Mouse (Mus musculus) intestine, embryonic 14.5 days (tissue): ENCODE measurements at regions not wholly inside any gene's neighbourhood (a gene's known extent, or its start where the extent isn't known, plus 50 kb on each side); places are given as distances from the start of the nearest gene placed in this dataset.

ENCODE experiments used
- ATAC-seq: fragments of 200-750 bp; cut with Nextera tagmentation; replicated peaks from 2 replicates; pipeline ENCODE4 v1.8.0; 2017; ENCODE audit warnings: low read depth, moderate number of reproducible peaks, moderate TSS enrichment, moderate library complexity; ENCODE audit not compliant: low FRiP score, low TSS enrichment
- DNase-seq: peaks from one replicate; pipeline ENCODE4 v3.0.0-alpha.2; 2018; ENCODE audit warnings: low spot score
- H3K27ac ChIP-seq: fragments of 300-500 bp; sonication (generic); 2 replicates; pipeline ENCODE4 v1.5.1; 2014; ENCODE audit warnings: low read depth, mild to moderate bottlenecking, control low read depth
- H3K27me3 ChIP-seq: fragments of 300-500 bp; sonication (generic); replicated peaks from 2 replicates; pipeline ENCODE4 v1.6.1; 2014; ENCODE audit warnings: low read length, control low read depth; ENCODE audit not compliant: control insufficient read depth, insufficient read depth
- H3K36me3 ChIP-seq: fragments of 300-500 bp; sonication (generic); 2 replicates; pipeline ENCODE4 v1.6.1; 2014; ENCODE audit warnings: low read length, control low read depth; ENCODE audit not compliant: control insufficient read depth, insufficient read depth
- H3K4me1 ChIP-seq: fragments of 300-500 bp; sonication (generic); replicated peaks from 2 replicates; pipeline ENCODE4 v1.6.1; 2014; ENCODE audit warnings: low read length, control low read depth, mixed read lengths; ENCODE audit not compliant: control insufficient read depth, insufficient read depth
- H3K4me2 ChIP-seq: fragments of 300-500 bp; sonication (generic); 2 replicates; pipeline ENCODE4 v1.6.1; 2014; ENCODE audit warnings: low read length
- H3K4me3 ChIP-seq: fragments of 300-500 bp; sonication (generic); 2 replicates; pipeline ENCODE4 v1.5.1; 2014; ENCODE audit warnings: low read depth, low read length, control low read depth, mixed read lengths
- H3K9ac ChIP-seq: fragments of 300-500 bp; sonication (generic); 2 replicates; pipeline ENCODE4 v1.6.1; 2014; ENCODE audit warnings: mild to moderate bottlenecking, low read length
- H3K9me3 ChIP-seq: fragments of 300-500 bp; sonication (generic); 2 replicates; pipeline ENCODE4 v1.6.1; 2016; ENCODE audit warnings: low read length, control low read depth; ENCODE audit not compliant: control insufficient read depth
- WGBS: fragments of 180-500 bp; shearing (Covaris S2); extraction: QIAGEN DNeasy Blood & Tissue Kit; methylation state at CpG from one replicate; pipeline ENCODE4 v1.1.7; 2014; 5-methylcytosine and 5-hydroxymethylcytosine counted together

DNA sequence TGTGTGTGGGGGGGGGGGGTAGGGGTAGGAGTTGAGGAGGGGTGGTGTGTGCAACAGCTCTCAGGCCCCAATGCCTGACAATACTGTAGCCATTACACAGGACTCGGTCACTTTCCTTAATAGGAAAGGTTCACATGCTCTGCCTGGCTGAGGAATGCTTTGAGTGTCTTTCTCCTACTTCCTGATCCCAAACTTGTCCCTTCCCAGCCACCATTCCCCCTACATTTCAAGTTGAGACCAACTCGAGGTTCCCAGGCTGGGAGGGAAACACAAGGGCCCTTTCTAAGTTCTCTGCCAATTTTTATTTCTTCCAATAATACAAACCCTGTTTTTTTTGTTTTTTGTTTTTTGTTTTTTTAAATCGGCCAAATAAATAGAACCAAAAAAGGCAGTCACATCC, 264.6 kb downstream of the Gm45692 start:
- no peaks in the 10 kb centered on the region for H3K9me3 ChIP-seq
- peaks cover 9% of the 10 kb centered on the region for H3K4me1 ChIP-seq
- H3K4me3 ChIP-seq, result no peak overlapping the region
- DNase-seq, result no peak
- no peaks in the 10 kb centered on the region for H3K27me3 ChIP-seq
- no peaks in the 10 kb centered on the region for H3K36me3 ChIP-seq
- 34% methylated on average over 3 of the region's 3 CpGs for WGBS
- no peak for ATAC-seq
- no peak overlapping the region for H3K4me2 ChIP-seq
- H3K27ac ChIP-seq, result no peak overlapping the region
- H3K9ac ChIP-seq, result no peak overlapping the region

DNA sequence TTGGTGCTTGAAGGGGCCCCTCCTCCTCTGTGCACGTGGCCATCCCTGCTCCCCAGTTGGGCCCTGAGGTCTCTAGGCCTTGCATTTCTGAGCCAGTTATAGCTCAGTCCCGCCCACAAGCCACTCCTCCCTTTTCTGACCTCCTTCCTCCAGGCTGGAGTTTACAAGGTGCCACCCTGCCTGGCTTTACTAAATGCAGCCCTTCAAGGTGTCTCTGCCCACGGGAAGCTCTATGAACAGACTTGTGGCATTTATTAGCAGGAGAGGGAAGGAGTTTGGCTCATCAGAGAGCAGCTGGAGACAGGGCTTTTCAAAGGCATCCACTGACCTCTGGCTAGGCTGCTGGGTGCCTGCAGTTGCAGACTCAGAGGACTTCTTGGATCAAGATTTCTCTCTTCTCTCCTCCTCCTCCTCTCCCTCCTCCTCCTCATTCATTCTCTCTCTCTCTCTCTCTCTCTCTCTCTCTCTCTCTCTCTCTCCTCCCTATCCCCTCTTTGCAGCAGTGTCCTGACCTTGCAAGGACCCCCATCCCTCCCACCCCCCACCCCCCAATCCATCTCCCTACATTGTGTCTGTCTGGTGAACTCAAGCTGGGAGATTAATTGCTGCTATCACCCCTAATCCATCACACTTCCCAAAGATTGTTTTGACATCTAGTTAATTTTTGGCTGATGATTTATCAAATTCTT, 265.1 kb downstream of the Gm45692 start:
- Histone ChIP-seq H3K4me1 (peaks cover 9% of the 10 kb centered on the region), H3K27me3 (no peaks in the 10 kb centered on the region), H3K27ac (no peak overlapping the region), H3K9me3 (no peaks in the 10 kb centered on the region), H3K36me3 (no peaks in the 10 kb centered on the region), H3K9ac (no peak overlapping the region), H3K4me3 (no peak overlapping the region), H3K4me2 (no peak overlapping the region)
- WGBS, result 11% methylated on average over 3 of the region's 3 CpGs
- ATAC-seq, result peak; percentile 81
- peak; percentile 69 for DNase-seq

DNA sequence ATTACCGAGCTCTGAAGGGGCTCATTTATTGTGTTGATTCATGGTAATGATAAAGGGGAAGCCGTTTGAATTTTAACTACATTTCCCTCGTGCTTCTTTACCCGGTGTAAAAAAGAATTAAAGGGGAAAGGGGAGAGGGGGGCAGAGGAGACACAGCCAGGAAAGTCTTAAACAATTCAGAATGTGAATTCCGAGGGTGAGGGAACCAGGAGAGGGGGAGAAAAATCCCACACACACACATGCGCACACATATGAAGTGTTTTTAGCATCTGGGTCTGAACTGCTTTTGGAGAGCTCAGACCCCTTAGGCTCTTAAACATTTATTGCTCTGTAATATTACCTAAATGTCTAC, 265.6 kb downstream of the Gm45692 start:
- Histone ChIP-seq H3K27ac (no peak overlapping the region), H3K4me3 (no peak overlapping the region), H3K36me3 (no peaks in the 10 kb centered on the region), H3K9me3 (no peaks in the 10 kb centered on the region), H3K4me2 (no peak overlapping the region), H3K9ac (no peak overlapping the region), H3K27me3 (no peaks in the 10 kb centered on the region), H3K4me1 (peaks cover 9% of the 10 kb centered on the region)
- no peak for DNase-seq
- WGBS, result 7% methylated on average over 6 of the region's 6 CpGs
- 0 out of 2 replicates have a peak, but pooled peaks have one; percentile 25 for ATAC-seq

DNA sequence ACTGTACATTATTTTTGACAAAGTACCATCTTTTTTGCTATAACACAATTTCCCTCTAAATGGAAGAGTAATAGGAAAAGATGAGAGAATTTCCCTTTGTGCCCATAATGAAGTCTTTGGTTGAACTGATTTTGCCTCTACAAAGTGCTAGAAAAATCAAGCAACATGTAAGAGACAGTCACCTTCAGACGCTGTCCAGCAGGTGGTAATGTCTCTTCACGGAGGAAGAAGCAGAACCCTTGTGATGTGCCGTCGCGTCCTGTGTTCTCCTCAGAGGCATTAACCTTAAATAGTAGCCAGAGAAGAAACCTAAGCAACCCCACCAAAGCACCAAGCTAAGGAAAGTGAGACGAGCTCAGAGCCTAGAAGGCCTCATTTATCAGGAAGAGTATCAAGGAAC, 275.7 kb downstream of the Gm45692 start:
- ATAC-seq (no peak), DNase-seq (no peak)
- Histone ChIP-seq H3K27me3 (no peaks in the 10 kb centered on the region), H3K4me3 (no peak overlapping the region), H3K4me2 (no peak overlapping the region), H3K27ac (no peak overlapping the region), H3K9ac (no peak overlapping the region), H3K36me3 (no peaks in the 10 kb centered on the region), H3K9me3 (no peaks in the 10 kb centered on the region), H3K4me1 (no peaks in the 10 kb centered on the region)
- WGBS, result 46% methylated on average over 6 of the region's 6 CpGs

DNA sequence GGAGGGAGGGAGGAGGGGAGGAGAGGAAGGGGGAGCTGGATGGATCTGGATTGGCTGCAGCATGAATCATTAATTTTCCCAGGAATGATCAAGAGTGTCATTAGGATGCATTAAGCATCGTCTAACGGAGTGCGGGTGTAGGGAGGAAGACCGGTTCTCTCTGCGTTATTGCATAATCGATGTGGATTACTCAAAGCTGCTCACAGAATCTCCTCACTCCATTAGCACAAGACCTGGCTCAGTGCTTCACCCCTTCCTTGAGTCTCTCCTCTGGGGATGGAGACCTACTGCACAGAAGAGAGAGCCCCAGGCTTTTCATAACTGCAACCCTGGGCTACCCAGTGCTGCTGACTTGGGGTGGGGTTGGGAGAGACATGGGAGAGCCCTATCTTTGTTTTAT, 300.7 kb downstream of the Gm45692 start:
- no peak overlapping the region for H3K4me3 ChIP-seq
- 61% methylated on average over 6 of the region's 6 CpGs for WGBS
- DNase-seq, result no peak
- no peak overlapping the region for H3K9ac ChIP-seq
- no peak for ATAC-seq
- H3K4me1 ChIP-seq, result no peaks in the 10 kb centered on the region
- no peaks in the 10 kb centered on the region for H3K9me3 ChIP-seq
- H3K36me3 ChIP-seq, result no peaks in the 10 kb centered on the region
- no peaks in the 10 kb centered on the region for H3K27me3 ChIP-seq
- H3K4me2 ChIP-seq, result no peak overlapping the region
- no peak overlapping the region for H3K27ac ChIP-seq

DNA sequence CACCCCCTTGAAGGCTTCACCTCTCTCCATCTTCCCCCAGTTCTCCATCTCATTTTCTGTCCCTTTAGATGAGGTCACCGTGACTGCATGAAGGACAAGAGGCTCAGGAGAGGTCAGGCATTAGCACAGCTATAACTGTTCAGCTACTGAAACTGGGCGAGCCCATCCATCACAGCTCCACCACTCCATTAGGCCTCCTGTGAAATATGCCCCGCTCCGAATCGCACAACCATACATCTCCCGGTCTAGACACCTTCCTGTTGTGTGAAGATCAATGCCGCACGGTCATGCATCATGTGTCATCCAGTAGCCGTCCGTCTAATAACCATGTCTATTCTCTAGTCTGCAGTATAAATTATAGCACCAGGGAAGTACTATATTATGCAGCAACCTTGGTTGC, 301.2 kb downstream of the Gm45692 start:
- no peaks in the 10 kb centered on the region for H3K27me3 ChIP-seq
- no peak overlapping the region for H3K27ac ChIP-seq
- no peak overlapping the region for H3K4me3 ChIP-seq
- no peak overlapping the region for H3K9ac ChIP-seq
- H3K9me3 ChIP-seq, result no peaks in the 10 kb centered on the region
- H3K4me1 ChIP-seq, result no peaks in the 10 kb centered on the region
- WGBS, result 68% methylated on average over 10 of the region's 10 CpGs
- no peaks in the 10 kb centered on the region for H3K36me3 ChIP-seq
- ATAC-seq (no peak), DNase-seq (no peak)
- no peak overlapping the region for H3K4me2 ChIP-seq

DNA sequence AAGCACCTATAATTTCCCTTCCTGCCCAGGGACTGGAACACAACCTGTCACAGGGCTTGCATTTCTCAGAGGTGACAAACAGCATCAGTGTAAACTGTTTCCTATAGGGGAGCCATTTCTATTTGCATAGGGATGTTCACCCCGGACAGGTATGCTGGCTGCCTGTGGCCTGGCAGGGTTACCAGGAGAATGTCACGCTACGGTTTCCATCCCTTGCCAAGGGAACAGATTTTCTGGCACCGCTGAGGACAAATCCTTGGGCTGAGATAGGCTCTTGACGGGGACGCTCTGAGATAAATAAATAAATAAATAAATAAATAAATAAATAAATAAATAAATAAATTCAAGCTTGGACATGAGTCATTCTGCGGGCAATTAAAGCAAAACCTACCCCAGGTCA, 308.0 kb downstream of the Gm45692 start:
- 95% methylated on average over 7 of the region's 7 CpGs for WGBS
- no peak overlapping the region for H3K27ac ChIP-seq
- H3K4me3 ChIP-seq, result no peak overlapping the region
- ATAC-seq (no peak), DNase-seq (no peak)
- H3K36me3 ChIP-seq, result no peaks in the 10 kb centered on the region
- H3K9ac ChIP-seq, result no peak overlapping the region
- no peaks in the 10 kb centered on the region for H3K4me1 ChIP-seq
- no peaks in the 10 kb centered on the region for H3K9me3 ChIP-seq
- H3K4me2 ChIP-seq, result no peak overlapping the region
- H3K27me3 ChIP-seq, result no peaks in the 10 kb centered on the region

DNA sequence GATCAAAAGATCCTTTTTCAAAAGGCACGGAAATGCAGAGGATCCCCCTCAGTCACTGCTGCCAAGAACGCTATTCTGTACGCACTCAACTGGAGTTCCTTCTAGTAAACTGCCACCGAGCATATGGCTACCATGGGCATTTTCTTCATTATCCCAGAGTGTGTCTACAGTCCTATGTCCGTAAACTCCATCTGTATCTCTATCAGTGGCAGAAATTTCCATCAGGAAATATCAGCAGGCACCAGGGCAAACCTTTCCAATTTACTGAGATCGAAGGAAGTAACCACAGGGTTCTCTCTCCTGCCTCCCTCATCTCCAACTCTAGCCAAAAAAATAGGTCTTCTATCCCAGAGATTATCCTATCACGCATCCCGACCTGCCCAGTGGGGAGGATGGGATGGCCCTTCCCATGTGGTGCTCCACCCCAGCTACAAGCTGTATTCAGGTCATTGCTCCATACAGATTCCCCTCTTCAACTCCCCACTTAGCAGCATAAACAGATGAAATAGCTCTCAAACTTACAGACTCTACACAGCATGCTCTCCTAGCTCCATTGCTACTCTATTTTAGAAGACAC, 310.5 kb downstream of the Gm45692 start:
- no peak overlapping the region for H3K27ac ChIP-seq
- 83% methylated on average over 8 of the region's 8 CpGs for WGBS

More for the DNA sequence above, 310.5 kb downstream of the Gm45692 start:
- Histone ChIP-seq H3K4me3 (no peak overlapping the region), H3K4me1 (no peaks in the 10 kb centered on the region), H3K4me2 (no peak overlapping the region), H3K9ac (no peak overlapping the region), H3K27me3 (no peaks in the 10 kb centered on the region), H3K9me3 (no peaks in the 10 kb centered on the region), H3K36me3 (no peaks in the 10 kb centered on the region)
- no peak for DNase-seq
- ATAC-seq, result no peak
